Mouse (Mus musculus): Measurements from ENCODE around the gene Dop1b.

GRCm38 (mm10) chr16:93742903-93743302, 31.2 kb downstream of the Dop1b start:
- TF ChIP-seq CTCF (IDR thresholded peaks at IDR 0.05; ENCODE audit: low read depth, low read length) (no peak), POLR2A (IDR thresholded peaks at IDR 0.05; ENCODE audit: extremely low read depth, insufficient read depth, low read length) (no peak)
